Mouse (Mus musculus): Measurements from ENCODE around the gene Sash1.

DNA sequence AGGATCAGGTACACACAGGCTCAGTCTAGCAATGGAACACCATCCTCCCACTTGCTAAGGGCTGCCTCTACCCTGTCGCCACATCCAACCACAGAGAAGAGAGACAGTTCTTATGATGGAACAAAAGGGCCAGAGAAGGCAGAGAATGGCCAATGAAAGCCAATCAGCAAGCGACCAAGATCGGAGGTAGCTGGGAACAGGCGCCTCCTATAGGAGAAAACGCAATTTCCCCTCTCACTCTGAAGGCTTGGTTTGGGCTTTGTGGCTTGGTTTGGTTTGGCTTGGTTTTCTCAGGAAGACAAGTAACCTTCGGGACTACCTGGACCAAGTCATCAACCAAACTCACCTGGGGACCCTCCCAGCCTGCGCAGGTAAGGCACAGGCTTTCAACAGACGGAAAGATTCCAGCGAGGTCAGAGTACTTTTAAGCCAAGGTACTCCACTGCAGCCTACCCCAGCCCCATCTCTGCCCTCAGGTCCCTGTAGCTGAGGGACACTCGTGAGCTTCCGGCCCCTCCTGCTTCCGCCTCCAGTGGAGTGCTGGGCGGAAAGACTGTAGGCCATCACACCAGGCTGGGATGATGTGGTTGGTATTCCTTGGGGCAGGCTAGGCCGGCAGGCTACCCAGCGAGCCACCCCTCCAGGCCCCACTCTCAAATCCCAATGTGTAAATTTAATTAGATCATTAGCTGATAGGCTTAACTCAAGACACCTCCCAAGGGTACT is 4.8 kb downstream of the Sash1 start:
- TF ChIP-seq GATA1 (IDR thresholded peaks at IDR 0.05; ENCODE audit: borderline replicate concordance, low read length) (no peak), FLI1 (IDR thresholded peaks at IDR 0.05; ENCODE audit: low read length) (no peak)
